Mouse (Mus musculus): ENCODE results near the gene Gpr33. TPM values are rescaled to one million over a fixed set of nuclear protein-coding genes. Genes with fewer than 3 reads are reported as not detected.

Gene Gpr33
- total and polyA plus RNA-seq, 2 experiments: not detected

DNA sequence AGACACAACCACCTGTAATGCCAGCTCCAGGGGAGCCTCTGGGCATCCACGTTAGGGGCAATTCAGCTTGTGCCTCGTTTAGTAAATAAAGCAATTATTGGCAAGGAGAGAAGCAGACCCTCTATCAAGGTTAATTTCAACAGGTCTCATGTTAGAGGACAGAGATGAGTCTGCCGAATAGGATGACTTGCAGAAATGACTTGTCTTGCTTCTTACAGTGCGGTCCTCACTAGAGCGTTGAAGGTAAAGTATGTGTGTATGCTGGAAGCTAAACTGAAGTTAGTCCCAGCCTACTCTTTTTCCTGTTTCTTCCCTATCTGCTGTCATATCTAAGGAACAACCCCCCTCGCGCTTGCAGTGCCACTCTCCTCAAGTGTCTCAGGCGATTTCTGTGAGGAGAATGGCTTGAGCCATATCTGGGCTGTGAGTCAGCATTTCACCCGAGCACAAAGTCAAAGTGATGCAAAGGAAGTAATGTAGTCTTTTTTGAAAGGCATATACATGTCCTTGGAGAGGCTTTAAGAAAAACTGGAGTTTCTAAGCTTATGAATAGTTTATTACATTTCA, 29.4 kb downstream of the Gpr33 start:
- Histone ChIP-seq H3K79me2 (ENCODE audit: control insufficient read depth, insufficient read depth, low read length) (no peaks in the 10 kb centered on the region), H3K36me3 (ENCODE audit: control insufficient read depth, insufficient read depth, low read length) (peaks cover 20% of the 10 kb centered on the region), H3K4me1 (ENCODE audit: control insufficient read depth, insufficient read depth, low read length) (no peaks in the 10 kb centered on the region), H3K27ac (replicated peaks; ENCODE audit: insufficient read depth, low read depth, low read length) (no peak overlapping the region), H3K9ac (ENCODE audit: low read depth, low read length) (no peak overlapping the region), H3K27me3 (ENCODE audit: control insufficient read depth, insufficient read depth, low read length) (no peaks in the 10 kb centered on the region), H3K4me3 (ENCODE audit: insufficient read depth, low read depth, low read length) (no peak overlapping the region)
- TF ChIP-seq POLR2A (IDR thresholded peaks at IDR 0.05; ENCODE audit: extremely low read depth, insufficient read depth, low read length) (no peak), CTCF (IDR thresholded peaks at IDR 0.05; ENCODE audit: low read depth, low read length) (no peak)
- WGBS: 92% methylated on average over 9 of the region's 9 CpGs
- DNase-seq (ENCODE audit: extremely low read depth, low read depth, low spot score): no peak

DNA sequence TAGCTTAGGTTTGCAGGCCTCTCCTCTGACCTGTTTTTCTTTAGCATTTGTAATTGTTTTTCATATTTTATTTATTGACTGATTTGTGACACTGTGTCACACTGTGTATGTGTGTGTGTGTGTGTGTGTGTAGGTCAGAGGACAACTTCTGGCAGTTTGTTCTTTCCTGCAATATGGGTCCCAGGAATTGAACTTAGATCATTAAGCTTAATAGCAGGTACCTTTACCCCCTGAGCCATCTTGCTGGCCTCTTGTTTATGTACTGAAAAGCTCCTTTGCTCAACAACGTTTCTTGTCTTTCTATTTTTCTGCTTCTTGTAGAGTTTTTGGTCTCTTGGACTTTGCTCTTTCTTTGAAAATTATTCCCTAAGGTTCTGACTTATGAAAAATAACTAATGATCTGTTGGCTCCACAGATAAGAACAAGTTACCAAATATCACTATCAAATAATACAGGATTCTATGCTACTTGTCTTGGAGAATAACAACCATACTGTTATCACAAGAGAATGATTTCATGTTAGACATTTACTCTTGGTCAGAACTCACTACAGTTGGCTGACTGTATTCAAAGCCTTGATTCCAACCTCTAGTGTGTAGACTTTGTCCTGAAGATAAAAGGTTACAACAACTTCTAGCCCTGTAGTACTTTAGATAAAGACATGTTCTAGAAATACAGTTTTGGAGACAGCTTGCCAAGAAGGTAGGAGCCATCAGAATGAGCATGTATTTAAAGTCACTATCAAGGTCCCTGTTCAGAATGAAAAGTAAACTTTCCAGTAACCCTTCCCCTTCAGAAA, 31.9 kb downstream of the Gpr33 start:
- 80% methylated on average over 1 of the region's 1 CpGs for WGBS

DNA sequence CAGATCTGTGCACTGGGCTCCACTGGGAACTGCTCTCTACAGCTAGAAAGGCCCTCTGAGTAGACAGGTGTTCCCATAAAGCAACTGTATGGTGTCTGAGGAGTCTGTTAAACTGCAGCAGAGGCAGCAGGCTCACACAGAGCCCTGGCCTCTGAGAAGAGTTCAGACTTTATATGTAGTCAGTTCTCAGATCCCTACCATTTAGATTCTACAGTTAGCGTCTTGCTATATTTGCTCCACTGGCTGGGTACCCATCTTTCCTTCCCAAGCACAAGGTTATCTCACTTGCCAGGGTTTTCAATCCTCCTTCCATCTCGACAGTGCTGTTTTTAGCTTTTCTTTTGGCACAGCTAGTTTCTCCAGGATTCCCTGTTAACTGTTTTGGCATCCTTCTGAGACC, 37.2 kb downstream of the Gpr33 start:
- Histone ChIP-seq H3K79me2 (ENCODE audit: control insufficient read depth, insufficient read depth, low read length) (no peaks in the 10 kb centered on the region), H3K27me3 (ENCODE audit: control insufficient read depth, insufficient read depth, low read length) (no peaks in the 10 kb centered on the region), H3K9ac (ENCODE audit: low read depth, low read length) (no peak overlapping the region), H3K27ac (replicated peaks; ENCODE audit: insufficient read depth, low read depth, low read length) (no peak overlapping the region), H3K36me3 (ENCODE audit: control insufficient read depth, insufficient read depth, low read length) (peaks cover 6% of the 10 kb centered on the region), H3K4me3 (ENCODE audit: insufficient read depth, low read depth, low read length) (no peak overlapping the region), H3K4me1 (ENCODE audit: control insufficient read depth, insufficient read depth, low read length) (no peaks in the 10 kb centered on the region)
- TF ChIP-seq CTCF (IDR thresholded peaks at IDR 0.05; ENCODE audit: low read depth, low read length): no peak
- TF ChIP-seq POLR2A (IDR thresholded peaks at IDR 0.05; ENCODE audit: extremely low read depth, insufficient read depth, low read length): no peak
- WGBS: 89% methylated on average over 2 of the region's 2 CpGs
- DNase-seq (ENCODE audit: extremely low read depth, low read depth, low spot score): no peak

More for the DNA sequence above, 31.9 kb downstream of the Gpr33 start:
- DNase-seq (ENCODE audit: extremely low read depth, low read depth, low spot score): peak; percentile 35
- Histone ChIP-seq H3K27me3 (ENCODE audit: control insufficient read depth, insufficient read depth, low read length) (no peaks in the 10 kb centered on the region), H3K79me2 (ENCODE audit: control insufficient read depth, insufficient read depth, low read length) (no peaks in the 10 kb centered on the region), H3K27ac (replicated peaks; ENCODE audit: insufficient read depth, low read depth, low read length) (no peak overlapping the region), H3K36me3 (ENCODE audit: control insufficient read depth, insufficient read depth, low read length) (peaks cover 22% of the 10 kb centered on the region), H3K4me3 (ENCODE audit: insufficient read depth, low read depth, low read length) (no peak overlapping the region), H3K9ac (ENCODE audit: low read depth, low read length) (no peak overlapping the region), H3K4me1 (ENCODE audit: control insufficient read depth, insufficient read depth, low read length) (no peaks in the 10 kb centered on the region)
- no peak for TF ChIP-seq CTCF (IDR thresholded peaks at IDR 0.05; ENCODE audit: low read depth, low read length)

DNA sequence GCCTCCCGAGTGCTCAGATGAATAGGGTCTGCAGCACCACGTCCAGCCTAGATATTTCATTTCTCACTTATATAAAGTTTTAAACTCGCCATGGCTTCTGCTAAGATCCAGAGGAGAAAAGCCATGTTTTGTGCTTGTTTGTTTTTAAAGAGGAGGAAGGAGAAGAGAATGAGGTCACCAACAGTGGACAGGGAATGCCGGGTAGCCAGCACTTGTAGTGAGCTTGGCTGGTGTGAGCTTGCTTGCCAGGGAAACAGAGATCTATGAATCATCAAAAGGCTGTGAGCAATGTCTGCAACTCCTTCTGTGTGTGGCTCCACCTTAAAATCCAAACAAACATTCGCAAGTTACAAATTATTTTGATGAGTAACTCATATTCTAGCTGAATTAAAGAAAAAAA, 39.3 kb downstream of the Gpr33 start:
- no peak for DNase-seq (ENCODE audit: extremely low read depth, low read depth, low spot score)
- Histone ChIP-seq H3K27me3 (ENCODE audit: control insufficient read depth, insufficient read depth, low read length) (no peaks in the 10 kb centered on the region), H3K27ac (replicated peaks; ENCODE audit: insufficient read depth, low read depth, low read length) (no peak overlapping the region)

DNA sequence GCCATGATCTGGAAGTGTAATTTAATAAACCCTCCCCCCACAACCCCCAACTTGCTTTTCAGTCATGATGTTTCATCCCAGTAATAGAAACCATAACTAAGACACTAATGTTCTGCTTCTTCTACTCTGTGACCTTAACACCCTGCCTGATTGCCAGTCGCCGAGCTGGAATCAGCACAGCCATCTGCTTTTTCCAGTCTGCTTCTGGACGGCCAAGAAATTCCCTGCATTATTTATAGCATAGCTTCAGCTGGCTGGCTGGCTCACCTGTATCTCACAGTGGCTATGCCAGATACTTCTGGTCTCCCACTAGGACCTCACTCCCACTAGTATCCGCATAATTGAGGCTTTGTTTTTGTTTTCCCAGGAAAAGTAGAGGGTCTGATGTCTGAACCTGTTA, 42.0 kb downstream of the Gpr33 start:
- H3K4me3 ChIP-seq (ENCODE audit: insufficient read depth, low read depth, low read length): no peak overlapping the region
- TF ChIP-seq CTCF (IDR thresholded peaks at IDR 0.05; ENCODE audit: low read depth, low read length) (no peak), POLR2A (IDR thresholded peaks at IDR 0.05; ENCODE audit: extremely low read depth, insufficient read depth, low read length) (no peak)
- no peak overlapping the region for H3K27ac ChIP-seq (replicated peaks; ENCODE audit: insufficient read depth, low read depth, low read length)

More for the DNA sequence above, 39.3 kb downstream of the Gpr33 start:
- TF ChIP-seq CTCF (IDR thresholded peaks at IDR 0.05; ENCODE audit: low read depth, low read length): no peak
- TF ChIP-seq POLR2A (IDR thresholded peaks at IDR 0.05; ENCODE audit: extremely low read depth, insufficient read depth, low read length): no peak
- H3K4me3 ChIP-seq (ENCODE audit: insufficient read depth, low read depth, low read length): no peak overlapping the region
- 87% methylated on average over 5 of the region's 5 CpGs for WGBS
- H3K4me1 ChIP-seq (ENCODE audit: control insufficient read depth, insufficient read depth, low read length): no peaks in the 10 kb centered on the region
- no peak overlapping the region for H3K9ac ChIP-seq (ENCODE audit: low read depth, low read length)
- no peaks in the 10 kb centered on the region for H3K79me2 ChIP-seq (ENCODE audit: control insufficient read depth, insufficient read depth, low read length)
- peaks cover 5% of the 10 kb centered on the region for H3K36me3 ChIP-seq (ENCODE audit: control insufficient read depth, insufficient read depth, low read length)

More for the DNA sequence above, 42.0 kb downstream of the Gpr33 start:
- H3K4me1 ChIP-seq (ENCODE audit: control insufficient read depth, insufficient read depth, low read length): no peaks in the 10 kb centered on the region
- 77% methylated on average over 4 of the region's 4 CpGs for WGBS
- H3K79me2 ChIP-seq (ENCODE audit: control insufficient read depth, insufficient read depth, low read length): no peaks in the 10 kb centered on the region
- H3K27me3 ChIP-seq (ENCODE audit: control insufficient read depth, insufficient read depth, low read length): no peaks in the 10 kb centered on the region
- H3K36me3 ChIP-seq (ENCODE audit: control insufficient read depth, insufficient read depth, low read length): peaks cover 3% of the 10 kb centered on the region; the same call in 1 of the 2 replicates
- H3K9ac ChIP-seq (ENCODE audit: low read depth, low read length): no peak overlapping the region
- DNase-seq (ENCODE audit: extremely low read depth, low read depth, low spot score): no peak

Data from liver, adult 2 months (tissue).